Mouse (Mus musculus) right cerebral cortex, postnatal 10 days (tissue): ENCODE results near the gene Pdzd2.
A peak's percentile ranks its signal among the peaks of the same experiment; 100 is the strongest.
"Not testable (repeated sequence)": the region's sequence is repeated elsewhere in the genome, so short reads cannot be mapped to it uniquely, and the experiment has no call there.

Experiments used
- DNase-seq, 2 experiments: peaks; one replicate each; pipeline ENCODE4 v3.0.0; 2021; ENCODE audit warnings: low spot score in 2 of 2

Gene Pdzd2

DNA sequence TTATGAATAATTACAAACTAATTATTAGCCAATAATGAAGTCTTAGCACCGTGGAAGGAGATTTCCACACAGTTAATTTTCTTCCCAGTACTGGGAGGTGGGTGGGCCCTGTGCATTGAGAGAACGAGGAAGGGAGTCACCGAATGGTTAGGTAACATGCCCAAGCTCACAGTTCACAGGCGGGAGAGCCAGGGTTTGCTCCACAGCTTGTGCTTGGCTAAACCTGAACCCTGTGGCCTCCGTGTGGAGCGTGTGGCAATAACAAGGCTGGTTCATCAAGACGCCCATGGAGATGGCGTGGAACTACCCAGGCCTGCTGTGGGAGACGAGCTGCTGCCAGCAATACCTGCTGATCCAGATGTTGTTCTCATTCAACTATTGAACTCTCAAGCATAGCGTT, 361.9 kb downstream of the Pdzd2 start:
- no peak for DNase-seq

- no peak for DNase-seq
Observed at GRCm38 (mm10) chr15:12376491-12377069, 363.1 kb downstream of the Pdzd2 start.

- peak; percentile 82 to 86 for DNase-seq
Observed at GRCm38 (mm10) chr15:12375641-12376311, 363.9 kb downstream of the Pdzd2 start.

GRCm38 (mm10) chr15:12374916-12375315, 364.8 kb downstream of the Pdzd2 start:
- no peak for DNase-seq

DNA sequence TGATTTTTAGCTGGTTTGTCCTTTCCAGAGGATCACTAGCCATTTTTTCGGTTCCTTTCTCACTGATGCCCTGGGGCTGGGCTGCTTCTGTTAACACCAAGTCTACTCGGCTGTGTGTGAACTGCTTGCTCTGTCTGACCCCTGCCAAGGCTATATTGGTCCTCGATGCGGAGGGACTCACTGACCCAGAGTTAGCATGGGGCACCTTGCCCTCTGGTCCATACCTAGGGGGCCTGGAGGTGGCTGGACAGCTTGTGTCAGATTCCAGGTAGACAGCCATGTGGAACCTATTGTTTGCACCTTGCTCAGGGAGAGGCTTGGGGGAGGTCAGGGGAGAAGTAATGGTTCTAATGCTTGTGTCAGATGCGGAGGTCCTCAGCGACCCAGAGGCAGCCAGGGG, 365.8 kb downstream of the Pdzd2 start:
- no peak for DNase-seq

GRCm38 (mm10) chr15:12373496-12373895, 366.2 kb downstream of the Pdzd2 start:
- no peak for DNase-seq

GRCm38 (mm10) chr15:12371183-12371582, 368.5 kb downstream of the Pdzd2 start:
- DNase-seq = peak; percentile 79 to 86

GRCm38 (mm10) chr15:12370096-12370495, 369.6 kb downstream of the Pdzd2 start:
- no peak for DNase-seq

DNA sequence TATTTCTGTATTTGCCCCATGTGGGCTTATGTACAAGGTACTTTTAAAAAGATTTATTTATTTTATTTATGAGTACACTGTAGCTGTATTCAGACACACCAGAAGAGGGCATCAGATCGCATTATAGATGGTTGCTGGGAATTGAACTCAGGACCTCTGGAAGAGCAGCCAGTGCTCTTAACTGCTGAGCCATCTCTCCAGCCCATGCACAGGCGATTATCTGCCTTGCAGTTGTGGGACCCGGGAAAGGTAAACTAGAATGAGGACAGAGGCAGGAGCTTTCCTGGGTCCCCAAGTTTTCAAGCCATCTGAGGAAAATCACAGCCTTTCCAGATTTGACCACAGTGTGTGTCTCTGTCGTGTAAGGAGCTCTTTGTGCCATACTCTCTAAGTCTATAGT, 370.9 kb downstream of the Pdzd2 start:
- no peak for DNase-seq

GRCm38 (mm10) chr15:12368357-12368756, 371.4 kb downstream of the Pdzd2 start:
- DNase-seq = no peak

DNA sequence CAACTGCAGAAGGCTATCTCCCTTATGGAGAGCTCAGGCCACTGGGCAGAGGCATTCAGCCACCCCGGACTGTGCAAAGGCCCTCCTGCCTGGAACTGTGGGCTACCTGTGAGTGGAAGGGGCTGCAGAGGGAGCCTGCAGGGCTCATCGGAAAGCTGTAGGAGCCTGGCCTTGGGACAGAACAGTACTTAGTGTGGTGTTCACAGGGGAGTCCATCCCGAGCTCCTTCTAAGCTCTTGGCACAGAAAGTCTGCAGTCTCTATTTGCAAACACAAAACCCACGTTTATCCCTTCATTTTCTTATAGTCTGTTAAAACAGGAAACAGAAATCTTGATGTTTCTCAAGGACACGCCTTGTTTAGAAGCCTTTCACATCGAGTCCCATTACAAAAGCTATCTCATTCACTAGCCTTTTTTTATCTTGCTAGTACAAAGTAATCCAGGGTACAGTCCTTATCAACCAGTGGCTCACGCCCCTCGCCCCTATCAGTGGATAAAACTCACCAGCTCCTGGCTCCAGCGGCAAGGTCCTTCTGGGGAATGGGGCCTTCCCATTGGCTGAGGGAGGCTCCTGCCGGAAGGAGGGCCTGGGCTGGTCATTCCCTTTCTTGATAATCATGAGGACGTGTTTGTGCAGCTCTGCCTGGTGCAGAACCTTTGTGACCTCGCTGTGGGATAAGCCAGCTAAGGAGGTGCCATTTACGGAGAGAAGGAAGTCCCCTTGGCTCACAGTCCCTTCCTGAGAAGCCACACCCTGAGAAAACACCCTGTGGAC, 372.2 kb downstream of the Pdzd2 start:
- DNase-seq = no peak

DNA sequence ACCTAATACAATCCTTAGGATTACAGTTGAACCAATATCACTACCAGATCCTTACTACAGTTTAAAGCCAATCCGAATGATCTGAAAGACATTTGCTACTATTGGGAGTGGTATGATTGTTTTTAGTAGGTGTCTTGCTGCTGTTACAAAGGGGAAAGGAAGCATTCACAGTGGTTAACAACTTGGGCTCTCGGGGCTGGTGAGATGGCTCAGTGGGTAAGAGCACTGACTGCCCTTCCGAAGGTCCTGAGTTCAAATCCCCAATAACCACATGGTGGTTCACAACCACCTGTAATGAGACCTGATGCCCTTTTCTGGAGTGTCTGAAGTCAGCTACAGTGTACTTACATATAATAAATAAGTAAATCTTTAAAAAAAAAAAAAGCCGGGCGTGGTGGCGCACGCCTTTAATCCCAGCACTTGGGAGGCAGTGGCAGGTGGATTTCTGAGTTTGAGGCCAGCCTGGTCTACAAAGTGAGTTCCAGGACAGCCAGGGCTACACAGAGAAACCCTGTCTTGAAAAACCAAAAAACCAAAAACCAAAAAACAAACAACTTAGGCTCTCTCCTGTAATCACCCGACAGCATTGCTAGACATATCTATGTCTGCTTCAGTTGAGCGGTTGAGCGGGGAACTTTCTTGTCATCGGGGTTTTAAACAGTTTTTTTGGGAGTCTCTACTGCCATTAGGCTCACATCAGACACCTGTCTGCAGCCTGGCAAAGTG, 373.0 kb downstream of the Pdzd2 start:
- not testable (repeated sequence) for DNase-seq

- peak; percentile 76 to 85 for DNase-seq
Observed at GRCm38 (mm10) chr15:12366072-12366469, 373.7 kb downstream of the Pdzd2 start.

DNA sequence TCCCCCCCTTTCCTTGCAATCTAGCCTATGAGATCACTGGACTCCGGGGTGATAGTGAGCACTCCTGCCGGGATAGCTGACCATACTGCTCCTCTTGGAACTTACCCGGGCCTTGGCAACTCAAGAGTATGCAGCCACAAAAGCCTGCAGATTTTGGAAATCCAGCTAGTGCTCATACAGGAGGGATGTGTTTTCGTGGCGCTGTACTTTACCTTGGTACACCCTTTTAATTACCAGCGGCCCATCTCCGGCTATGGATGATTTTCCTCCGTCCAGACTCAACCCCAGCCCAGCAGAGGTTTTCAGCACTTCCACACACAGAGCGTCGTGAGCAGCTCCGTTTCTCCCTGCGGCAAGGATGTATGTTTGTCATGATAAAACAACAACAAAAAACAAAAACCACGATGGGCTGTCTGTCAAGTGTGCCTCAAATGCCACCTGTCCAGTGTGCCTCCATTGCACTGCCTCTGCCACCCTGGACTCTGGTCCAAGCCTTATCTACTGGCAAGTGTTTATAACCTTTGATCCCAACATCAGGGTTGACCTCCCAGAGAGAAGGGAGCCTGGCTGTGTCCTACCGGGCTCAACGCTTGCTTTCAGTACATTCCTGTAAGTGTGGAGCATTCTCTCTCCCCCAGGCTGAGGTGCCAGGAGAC, 374.2 kb downstream of the Pdzd2 start:
- no peak for DNase-seq

DNA sequence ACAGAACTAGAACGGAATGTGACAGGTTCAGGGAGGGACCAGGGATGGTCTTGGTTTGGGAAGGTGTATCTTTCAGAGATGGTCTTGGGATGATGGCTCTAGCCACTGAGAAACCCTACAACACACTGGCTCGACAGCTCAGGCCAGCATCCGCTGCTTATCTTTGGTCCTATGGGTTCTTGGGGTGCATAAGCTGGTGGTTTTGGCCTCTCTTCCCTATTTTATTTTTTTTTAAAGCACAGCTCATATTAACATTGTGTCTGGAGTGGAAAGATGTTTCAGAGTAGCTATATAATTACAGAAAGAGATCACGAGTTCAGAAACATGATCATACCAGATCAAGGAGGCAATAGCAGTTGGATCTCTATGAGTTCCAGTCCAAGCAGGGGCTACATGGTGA, 375.6 kb downstream of the Pdzd2 start:
- no peak for DNase-seq

DNA sequence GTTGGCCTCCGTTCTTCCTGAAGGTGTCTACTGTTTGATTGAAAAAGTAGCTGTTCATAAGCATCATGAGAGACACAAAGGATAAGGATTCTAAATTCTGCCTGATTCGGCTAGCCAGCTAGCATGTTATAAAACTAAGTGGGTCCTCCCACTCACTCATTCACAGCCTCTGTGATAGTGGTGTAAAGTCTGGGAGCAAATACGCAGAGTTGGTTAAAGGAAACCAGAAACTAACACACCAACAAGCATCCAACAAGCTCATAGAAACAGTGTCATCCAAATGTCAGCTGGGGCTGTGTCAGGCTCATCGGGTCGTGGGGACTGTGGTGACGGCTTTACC, 377.1 kb downstream of the Pdzd2 start:
- no peak for DNase-seq

GRCm38 (mm10) chr15:12362001-12362700, 377.6 kb downstream of the Pdzd2 start:
- DNase-seq = no peak

- no peak for DNase-seq
Observed at GRCm38 (mm10) chr15:12360519-12361212, 379.1 kb downstream of the Pdzd2 start.

- DNase-seq = no peak
Observed at GRCm38 (mm10) chr15:12358384-12358783, 381.3 kb downstream of the Pdzd2 start.

DNA sequence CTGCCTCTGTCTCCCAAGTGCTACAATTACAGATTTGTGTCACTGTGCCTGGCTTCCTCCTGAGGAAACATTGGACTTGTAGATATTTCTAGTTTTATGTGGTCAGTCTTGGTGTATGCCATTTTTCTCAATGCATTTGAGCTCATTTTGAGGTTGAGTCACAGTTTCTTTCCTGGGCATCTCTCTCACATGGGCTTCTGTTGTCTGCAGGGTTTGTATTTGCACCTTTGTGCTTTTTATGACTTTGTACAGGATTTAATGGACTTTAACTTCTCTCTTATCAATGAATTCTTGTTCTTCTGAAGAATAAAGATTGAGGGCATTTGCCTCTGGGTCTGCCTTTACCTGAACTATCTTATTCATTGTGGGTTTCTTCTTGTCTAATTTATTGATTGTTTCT, 382.3 kb downstream of the Pdzd2 start:
- DNase-seq = no peak

DNA sequence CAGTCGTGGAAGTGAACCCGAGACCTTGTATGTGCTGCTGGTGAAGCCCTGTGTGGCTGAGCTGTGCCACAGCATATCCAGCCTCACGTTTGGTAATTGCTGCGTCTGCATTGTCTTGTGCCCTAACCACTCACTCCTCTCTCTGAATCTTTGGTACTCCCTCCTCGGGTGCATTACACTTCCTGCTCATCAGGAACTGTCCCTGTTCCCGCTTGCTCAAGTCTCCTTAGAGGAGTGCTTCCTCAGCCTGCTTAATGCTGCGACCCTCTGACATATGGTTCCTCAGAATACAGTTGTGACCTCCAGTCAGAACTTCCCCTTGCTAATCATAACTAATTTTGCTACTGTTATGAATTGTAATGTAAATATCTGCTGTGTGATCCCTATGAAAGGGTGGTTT, 383.8 kb downstream of the Pdzd2 start:
- peak in 1 of 2 experiments; percentile 20 for DNase-seq
